ENCODE assay signal across 8 mouse cellular contexts in the genomic region with DNA sequence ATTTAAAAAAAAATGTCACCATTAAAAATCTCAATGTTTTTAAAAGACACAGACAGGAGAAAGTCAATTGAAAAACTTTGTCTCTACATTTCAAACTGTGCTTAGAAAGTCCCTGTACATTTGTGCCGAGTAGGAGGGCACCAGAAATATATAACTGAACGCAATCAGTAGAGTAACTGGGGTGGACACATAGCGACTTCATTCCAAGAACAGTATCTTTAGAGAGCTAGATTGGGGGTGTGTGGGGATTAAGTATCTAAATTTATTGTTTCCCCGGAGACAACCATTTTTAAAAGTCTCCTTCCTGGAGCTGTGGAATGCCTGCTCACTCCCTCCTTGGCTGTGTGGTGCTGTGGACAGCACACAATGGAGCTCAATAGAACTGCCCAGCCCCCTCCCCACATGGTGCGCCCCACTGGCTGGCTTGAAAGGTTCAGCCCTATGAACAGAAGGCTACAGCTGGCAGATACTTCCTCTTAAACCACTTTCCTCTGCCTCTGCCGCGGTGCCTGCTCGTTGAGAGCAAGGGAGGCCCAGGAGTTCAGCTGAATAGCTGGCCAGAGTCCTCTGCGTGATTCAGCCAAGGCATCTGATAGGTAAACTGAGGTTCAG.
DNase-seq lines count a peak whose midpoint lies in the region; ATAC-seq and TF ChIP-seq lines count a peak whose summit lies in the region.

No protein-coding gene starts in this region.

- H3K9me3 ChIP-seq in embryonic facial prominence, embryonic 14.5 days (ENCODE audit: control insufficient read depth, low read length), result no peaks in the 10 kb centered on the region
- no peaks in the 10 kb centered on the region for H3K9me3 ChIP-seq in hindbrain, embryonic 15.5 days

- peak overlapping the region; percentile 40; the same call in 1 of the 2 replicates for H3K4me3 ChIP-seq in kidney, adult 2 months (ENCODE audit: insufficient read depth, low read depth, low read length)
- no peak overlapping the region for H3K4me3 ChIP-seq in embryonic facial prominence, embryonic 14.5 days (ENCODE audit: low read depth, low read length)
- H3K4me3 ChIP-seq in hindbrain, embryonic 15.5 days, result no peak overlapping the region

- H3K9ac ChIP-seq in embryonic facial prominence, embryonic 14.5 days (ENCODE audit: low read depth, low read length), result no peak overlapping the region
- H3K9ac ChIP-seq in hindbrain, embryonic 15.5 days, result no peak overlapping the region

- no peak for TF ChIP-seq POLR2A in kidney, adult 2 months (IDR thresholded peaks at IDR 0.05; ENCODE audit: low read depth, low read length)

- WGBS in kidney, adult 2 months, result 22% methylated on average over 9 of the region's 9 CpGs
- 24% methylated on average over 9 of the region's 9 CpGs for WGBS in embryonic facial prominence, embryonic 14.5 days
- 8% methylated on average over 9 of the region's 9 CpGs for WGBS in hindbrain, embryonic 15.5 days

- DNase-seq in kidney, adult 2 months, result no peak
- DNase-seq in kidney, adult 9 months, result no peak
- DNase-seq in embryonic facial prominence, embryonic 14.5 days (ENCODE audit: low spot score), result peak; percentile 72
- peak; percentile 45 for DNase-seq in lung, postnatal 10 days
- peak; percentile 39 for DNase-seq in telencephalon, adult 2 months (ENCODE audit: low read depth, low spot score)
- no peak for DNase-seq in cerebellum, adult 9-10 months
- DNase-seq in adrenal gland, postnatal 14 days, result no peak

- no peaks in the 10 kb centered on the region for H3K27me3 ChIP-seq in kidney, adult 2 months (replicated peaks; ENCODE audit: control insufficient read depth, insufficient read depth, low read length)
- H3K27me3 ChIP-seq in embryonic facial prominence, embryonic 14.5 days (replicated peaks; ENCODE audit: control insufficient read depth, insufficient read depth, low read length), result peaks cover 8% of the 10 kb centered on the region; the same call in 1 of the 2 replicates
- H3K27me3 ChIP-seq in hindbrain, embryonic 15.5 days, result peaks cover 9% of the 10 kb centered on the region; the same call in 1 of the 2 replicates

- ATAC-seq in embryonic facial prominence, embryonic 14.5 days (ENCODE audit: low read depth), result peak; percentile 66
- ATAC-seq in hindbrain, embryonic 15.5 days (ENCODE audit: low FRiP score, low read depth), result peak; percentile 55; the same call in 1 of the 2 replicates

- no peaks in the 10 kb centered on the region for H3K36me3 ChIP-seq in kidney, adult 2 months (ENCODE audit: control insufficient read depth, insufficient read depth, low read length)
- no peaks in the 10 kb centered on the region for H3K36me3 ChIP-seq in embryonic facial prominence, embryonic 14.5 days (ENCODE audit: control insufficient read depth, insufficient read depth, low read length)
- no peaks in the 10 kb centered on the region for H3K36me3 ChIP-seq in hindbrain, embryonic 15.5 days

- peak overlapping the region; percentile 59 for H3K27ac ChIP-seq in kidney, adult 2 months (ENCODE audit: insufficient read depth, low read depth, low read length)
- 0 out of 2 replicates have a peak overlapping the region, but pooled peaks have one; percentile 15 for H3K27ac ChIP-seq in embryonic facial prominence, embryonic 14.5 days (replicated peaks; ENCODE audit: low read depth, low read length)
- H3K27ac ChIP-seq in hindbrain, embryonic 15.5 days (replicated peaks), result no peak overlapping the region

- H3K4me2 ChIP-seq in embryonic facial prominence, embryonic 14.5 days (ENCODE audit: low read depth, low read length), result no peak overlapping the region
- no peak overlapping the region; the same call in 1 of the 2 replicates for H3K4me2 ChIP-seq in hindbrain, embryonic 15.5 days

- peaks cover 13% of the 10 kb centered on the region for H3K4me1 ChIP-seq in kidney, adult 2 months (ENCODE audit: control insufficient read depth, insufficient read depth, low read length)
- peaks cover 20% of the 10 kb centered on the region for H3K4me1 ChIP-seq in embryonic facial prominence, embryonic 14.5 days (ENCODE audit: control insufficient read depth, insufficient read depth, low read length)
- peaks cover 30% of the 10 kb centered on the region for H3K4me1 ChIP-seq in hindbrain, embryonic 15.5 days (replicated peaks)

- no peak for TF ChIP-seq CTCF in kidney, adult 2 months (conservative IDR thresholded peaks at IDR 0.05; ENCODE audit: insufficient read depth, insufficient read length, low read depth, low read length)

Comparison
In these comparisons a context has a peak if more than half of its experiments do, and no peak if none do; other contexts are left out.
1. DNase-seq: peak in embryonic facial prominence, embryonic 14.5 days (single experiment), lung, postnatal 10 days (single experiment) and telencephalon, adult 2 months (single experiment); none in kidney, adult 2 months (single experiment), kidney, adult 9 months (single experiment), cerebellum, adult 9-10 months (single experiment) and adrenal gland, postnatal 14 days (single experiment).